Mouse (Mus musculus) liver, embryonic 14.5 days (tissue): ENCODE results near the gene Tbc1d13.

Experiments used
- CTCF ChIP-seq: IDR thresholded peaks from 2 replicates; pipeline ENCODE4 v1.5.1; 2016; ENCODE audit warnings: antibody characterized with exemption, low read depth, control low read depth
- EP300 ChIP-seq: IDR thresholded peaks from 2 replicates; pipeline ENCODE4 v1.6.1; 2016; ENCODE audit warnings: antibody characterized with exemption, low read depth

DNA sequence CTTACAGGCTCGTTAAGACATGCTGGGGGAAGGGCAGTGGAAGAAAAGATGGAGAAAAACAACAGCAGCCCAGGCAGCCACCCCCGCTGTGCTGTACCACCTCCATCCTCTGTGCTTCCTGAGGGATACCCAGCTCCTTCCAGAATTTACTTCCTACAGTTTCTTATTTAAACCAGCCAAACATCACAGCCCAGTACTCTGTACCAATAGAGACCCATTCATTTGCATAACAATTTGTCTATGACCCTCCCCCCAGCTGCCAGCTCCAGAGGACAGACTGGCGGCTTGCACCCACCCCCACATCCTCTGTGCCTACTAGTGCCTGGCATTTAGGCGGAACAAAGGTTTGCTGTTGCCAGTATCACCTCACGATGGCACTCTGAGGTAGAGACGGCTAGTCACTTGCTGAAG is 13.9 kb upstream of the Tbc1d13 start:
- no peak for TF ChIP-seq CTCF
- no peak for TF ChIP-seq EP300
